Comparison of ENCODE assay signal across 13 mouse cellular contexts in the genomic region with DNA sequence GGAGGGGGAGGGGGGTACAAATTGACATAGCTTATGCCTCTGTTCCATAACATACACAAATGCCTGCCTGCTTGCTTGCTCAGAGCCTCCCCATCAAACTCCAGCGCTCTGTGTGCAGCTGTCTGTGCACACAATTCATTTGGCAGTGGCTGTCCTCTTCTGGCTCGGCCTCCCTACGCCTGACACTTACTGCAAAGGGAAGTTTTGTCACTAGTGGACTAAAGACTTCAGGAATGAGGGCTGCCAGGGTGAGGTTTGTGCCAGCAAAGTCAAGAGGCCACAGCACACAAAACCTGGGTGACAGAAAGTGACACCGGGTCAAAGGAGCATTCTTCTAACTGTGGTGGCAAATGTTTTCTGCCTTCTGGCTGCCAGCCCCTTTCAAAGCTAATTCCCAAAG. TPM values are rescaled to one million over a fixed set of nuclear protein-coding genes. Genes with fewer than 3 reads are reported as not detected.
DNase-seq lines count a peak whose midpoint lies in the region; ATAC-seq and TF ChIP-seq lines count a peak whose summit lies in the region.
"Had no signal": no experiment of that assay in that cellular context is flagged by ENCODE, and none has a peak within 500 bp of the region (broad histone marks: within the 10 kb centered on the region; RNA-seq: fewer than 3 reads in every experiment).

No protein-coding gene starts in this region.

- peak; percentile 36 for DNase-seq in kidney, adult 18-20 months
- peak; percentile 50 for DNase-seq in hindbrain, embryonic 10.5 days (ENCODE audit: low spot score)
- peak; percentile 77 for DNase-seq in hindbrain, postnatal 0 days (ENCODE audit: low spot score)
- peak; percentile 84 for DNase-seq in midbrain, embryonic 11.5 days (ENCODE audit: low spot score, missing footprints)
- no peak for DNase-seq in urinary bladder, postnatal 4 days (ENCODE audit: low spot score in 2 of 2)
- no peak for DNase-seq in c-Kit-positive CD71-positive TER-119-positive erythroid progenitor cells, embryonic 14.5 days (ENCODE audit: low spot score)
- DNase-seq in cerebellum, adult 9-10 months = no peak
- DNase-seq: adrenal gland, postnatal 36 days had no signal

- H3K27ac ChIP-seq in kidney, embryonic 15.5 days = no peak overlapping the region
- peak overlapping the region; percentile 3; the same call in 1 of the 2 replicates for H3K27ac ChIP-seq in hindbrain, embryonic 10.5 days
- no peak overlapping the region for H3K27ac ChIP-seq in hindbrain, postnatal 0 days
- no peak overlapping the region for H3K27ac ChIP-seq in midbrain, embryonic 11.5 days (ENCODE audit: low read depth, low read length)
- H3K27ac ChIP-seq: liver, embryonic 14.5 days had no signal

- no peak overlapping the region for H3K4me3 ChIP-seq in kidney, embryonic 15.5 days (replicated peaks)
- H3K4me3 ChIP-seq in hindbrain, embryonic 10.5 days = no peak overlapping the region
- no peak overlapping the region for H3K4me3 ChIP-seq in hindbrain, postnatal 0 days (ENCODE audit: low read length)
- no peak overlapping the region for H3K4me3 ChIP-seq in midbrain, embryonic 11.5 days (ENCODE audit: low read depth, low read length)

- ATAC-seq in kidney, embryonic 15.5 days (replicated peaks; ENCODE audit: low FRiP score) = no peak
- peak; percentile 90 for ATAC-seq in hindbrain, postnatal 0 days
- ATAC-seq in midbrain, embryonic 11.5 days (ENCODE audit: low FRiP score) = peak; percentile 50; the same call in 1 of the 2 replicates

- no peaks in the 10 kb centered on the region for H3K9me3 ChIP-seq in kidney, embryonic 15.5 days (replicated peaks)
- no peaks in the 10 kb centered on the region for H3K9me3 ChIP-seq in hindbrain, embryonic 10.5 days
- H3K9me3 ChIP-seq in hindbrain, postnatal 0 days (ENCODE audit: low read length) = no peaks in the 10 kb centered on the region
- no peaks in the 10 kb centered on the region for H3K9me3 ChIP-seq in midbrain, embryonic 11.5 days (ENCODE audit: control insufficient read depth, low read length)
- H3K9me3 ChIP-seq: G1E had no signal

- H3K9ac ChIP-seq in kidney, embryonic 15.5 days = no peak overlapping the region
- H3K9ac ChIP-seq in hindbrain, postnatal 0 days (replicated peaks; ENCODE audit: low read length) = no peak overlapping the region
- no peak overlapping the region for H3K9ac ChIP-seq in midbrain, embryonic 11.5 days (ENCODE audit: low read length)
- H3K9ac ChIP-seq: liver, embryonic 14.5 days had no signal

- TF ChIP-seq CTCF in hindbrain, postnatal 0 days (IDR thresholded peaks at IDR 0.05; ENCODE audit: low read depth) = no peak

- H3K27me3 ChIP-seq in kidney, embryonic 15.5 days = peaks cover 3% of the 10 kb centered on the region; the same call in 1 of the 2 replicates
- 0 out of 2 replicates have a peak, but pooled peaks cover 8% of the 10 kb centered on the region for H3K27me3 ChIP-seq in hindbrain, embryonic 10.5 days (ENCODE audit: insufficient read depth, poor library complexity, severe bottlenecking)
- no peaks in the 10 kb centered on the region for H3K27me3 ChIP-seq in hindbrain, postnatal 0 days (ENCODE audit: insufficient read depth, low read length)
- no peaks in the 10 kb centered on the region for H3K27me3 ChIP-seq in midbrain, embryonic 11.5 days (ENCODE audit: control insufficient read depth, insufficient read depth, low read length)

- H3K4me1 ChIP-seq in kidney, embryonic 15.5 days = 0 out of 2 replicates have a peak, but pooled peaks cover 3% of the 10 kb centered on the region
- H3K4me1 ChIP-seq in hindbrain, embryonic 10.5 days (replicated peaks) = peaks cover 25% of the 10 kb centered on the region
- H3K4me1 ChIP-seq in hindbrain, postnatal 0 days (ENCODE audit: insufficient read depth, low read length) = no peaks in the 10 kb centered on the region
- peaks cover 11% of the 10 kb centered on the region; the same call in 1 of the 2 replicates for H3K4me1 ChIP-seq in midbrain, embryonic 11.5 days (ENCODE audit: control insufficient read depth, insufficient read depth, low read length)

- no peaks in the 10 kb centered on the region for H3K36me3 ChIP-seq in kidney, embryonic 15.5 days
- no peaks in the 10 kb centered on the region for H3K36me3 ChIP-seq in hindbrain, embryonic 10.5 days
- no peaks in the 10 kb centered on the region for H3K36me3 ChIP-seq in hindbrain, postnatal 0 days (ENCODE audit: insufficient read depth, low read length)
- H3K36me3 ChIP-seq in midbrain, embryonic 11.5 days (ENCODE audit: control insufficient read depth, insufficient read depth, low read length) = no peaks in the 10 kb centered on the region
- H3K36me3 ChIP-seq: G1E had no signal

- WGBS in kidney, embryonic 15.5 days = 35% methylated on average over 4 of the region's 4 CpGs
- 34% methylated on average over 4 of the region's 4 CpGs for whole genome bisulfite sequencing in hindbrain, embryonic 10.5 days
- 21% methylated on average over 4 of the region's 4 CpGs for WGBS in hindbrain, postnatal 0 days
- WGBS in midbrain, embryonic 11.5 days = 47% methylated on average over 4 of the region's 4 CpGs

- no peak overlapping the region for H3K4me2 ChIP-seq in kidney, embryonic 15.5 days
- peak overlapping the region; percentile 13; the same call in 1 of the 2 replicates for H3K4me2 ChIP-seq in hindbrain, postnatal 0 days (ENCODE audit: low read depth, low read length)
- H3K4me2 ChIP-seq in midbrain, embryonic 11.5 days = no peak overlapping the region

RNA-seq across cellular contexts. Expression of a gene that starts 52.6 kb away (rescaled TPM):
- 2.6 and 3.1 TPM in 2 replicates for polyA plus RNA-seq in kidney, embryonic 15.5 days (2015; fragmentation: Nextera tagmentation; extraction: Ambion mirVana)
- not detected in 2 replicates for polyA plus RNA-seq in hindbrain, embryonic 10.5 days (2016; fragmentation: Nextera tagmentation; extraction: Ambion mirVana)
- not detected in 2 replicates for total RNA-seq in hindbrain, postnatal 0 days (2014; rRNA removed)
- not detected in 2 replicates for polyA plus RNA-seq in hindbrain, postnatal 0 days (2015; fragmentation: Nextera tagmentation; extraction: Ambion mirVana)
- polyA plus RNA-seq in midbrain, embryonic 11.5 days (2014; fragmentation: Nextera tagmentation; extraction: Ambion mirVana) = not detected in 2 replicates
- total RNA-seq: adrenal gland, postnatal 36 days; G1E; layer of hippocampus, adult 8-10 months had no signal
- polyA plus RNA-seq: G1E; liver, embryonic 14.5 days; stomach, embryonic 14.5 days had no signal

Comparison
In these comparisons a context has a peak if more than half of its experiments do, and no peak if none do; other contexts are left out.
1. DNase-seq: peak in kidney, adult 18-20 months (single experiment), hindbrain, embryonic 10.5 days (single experiment), hindbrain, postnatal 0 days (single experiment) and midbrain, embryonic 11.5 days (single experiment); none in urinary bladder, postnatal 4 days (0 of 2), c-Kit-positive CD71-positive TER-119-positive erythroid progenitor cells, embryonic 14.5 days (single experiment) and cerebellum, adult 9-10 months (single experiment).